Mouse (Mus musculus) limb, embryonic 13.5 days (tissue): ENCODE data around the gene Zfp691. TPM values are rescaled to one million over a fixed set of nuclear protein-coding genes. Genes with fewer than 3 reads are reported as not detected.
A peak's percentile ranks its signal among the peaks of the same experiment; 100 is the strongest.

Experiments
- ATAC-seq: fragments of 200-750 bp; cut with Nextera tagmentation; 2 replicates; pipeline ENCODE4 v1.8.0; 2017; ENCODE audit warnings: low read depth, moderate number of reproducible peaks, moderate TSS enrichment; ENCODE audit not compliant: low FRiP score
- H3K27ac ChIP-seq: fragments of 300-500 bp; sonication (generic); 2 replicates; pipeline ENCODE4 v1.5.1; 2015; ENCODE audit warnings: inconsistent platforms, mild to moderate bottlenecking, moderate library complexity
- H3K27me3 ChIP-seq: fragments of 300-500 bp; sonication (generic); 2 replicates; pipeline ENCODE4 v1.6.1; 2015; ENCODE audit warnings: mild to moderate bottlenecking, inconsistent platforms
- H3K36me3 ChIP-seq: fragments of 300-500 bp; sonication (generic); 2 replicates; pipeline ENCODE4 v1.6.1; 2015; ENCODE audit warnings: inconsistent platforms, mild to moderate bottlenecking, moderate library complexity
- H3K4me1 ChIP-seq: fragments of 300-500 bp; sonication (generic); 2 replicates; pipeline ENCODE4 v1.6.1; 2015; ENCODE audit warnings: inconsistent platforms
- H3K4me2 ChIP-seq: fragments of 300-500 bp; sonication (generic); replicated peaks from 2 replicates; pipeline ENCODE4 v1.6.1; 2015; ENCODE audit warnings: inconsistent platforms, mild to moderate bottlenecking, moderate library complexity
- H3K4me3 ChIP-seq: fragments of 300-500 bp; sonication (generic); 2 replicates; pipeline ENCODE4 v1.5.1; 2015; ENCODE audit warnings: moderate library complexity, mild to moderate bottlenecking, inconsistent platforms
- H3K9ac ChIP-seq: fragments of 300-500 bp; sonication (generic); 2 replicates; pipeline ENCODE4 v1.6.1; 2015; ENCODE audit warnings: mild to moderate bottlenecking, inconsistent platforms
- H3K9me3 ChIP-seq: fragments of 300-500 bp; sonication (generic); 2 replicates; pipeline ENCODE4 v1.6.1; 2016; ENCODE audit warnings: inconsistent platforms
- WGBS: fragments of 180-500 bp; shearing (Covaris S2); methylation state at CpG from one replicate; pipeline ENCODE4 v1.1.7; 2015; 5-methylcytosine and 5-hydroxymethylcytosine counted together
- polyA plus RNA-seq: library from polyadenylated mRNA; unstranded; fragments of >200 nt; fragmentation: Nextera tagmentation; extraction: Ambion mirVana; gene quantifications from 2 replicates; pipeline ENCODE4 v1.2.1, GENCODE M21; 2015

Zfp691 gene
- polyA plus RNA-seq, 1 experiment from 2014 or later, result 9.5 TPM

GRCm38 (mm10) chr4:119162990-119163389 is 11.0 kb downstream of the Zfp691 start:
- H3K4me1 ChIP-seq, result no peaks in the 10 kb centered on the region
- no peak overlapping the region for H3K9ac ChIP-seq
- WGBS, result 62% methylated on average over 4 of the region's 4 CpGs
- H3K36me3 ChIP-seq, result peaks cover 1% of the 10 kb centered on the region; the same call in 1 of the 2 replicates
- H3K27me3 ChIP-seq, result no peaks in the 10 kb centered on the region
- H3K4me2 ChIP-seq, result no peak overlapping the region
- ATAC-seq, result no peak
- no peak overlapping the region for H3K27ac ChIP-seq
- no peaks in the 10 kb centered on the region for H3K9me3 ChIP-seq
- no peak overlapping the region for H3K4me3 ChIP-seq

GRCm38 (mm10) chr4:119161358-119161757 is 12.6 kb downstream of the Zfp691 start:
- Histone ChIP-seq H3K27me3 (no peaks in the 10 kb centered on the region), H3K9ac (no peak overlapping the region), H3K4me2 (no peak overlapping the region), H3K27ac (no peak overlapping the region), H3K36me3 (no peaks in the 10 kb centered on the region), H3K4me1 (no peaks in the 10 kb centered on the region), H3K4me3 (no peak overlapping the region), H3K9me3 (no peaks in the 10 kb centered on the region)
- 76% methylated on average over 3 of the region's 3 CpGs for WGBS
- ATAC-seq, result no peak

GRCm38 (mm10) chr4:119157891-119158290 is 16.1 kb downstream of the Zfp691 start:
- H3K4me3 ChIP-seq, result no peak overlapping the region

GRCm38 (mm10) chr4:119157186-119157585 is 16.8 kb downstream of the Zfp691 start:
- Histone ChIP-seq H3K36me3 (no peaks in the 10 kb centered on the region), H3K27ac (no peak overlapping the region), H3K4me3 (no peak overlapping the region), H3K27me3 (no peaks in the 10 kb centered on the region), H3K4me1 (no peaks in the 10 kb centered on the region), H3K9me3 (no peaks in the 10 kb centered on the region), H3K9ac (no peak overlapping the region), H3K4me2 (no peak overlapping the region)
- ATAC-seq, result no peak
- 35% methylated on average over 2 of the region's 2 CpGs for WGBS

More at GRCm38 (mm10) chr4:119157891-119158290, 16.1 kb downstream of the Zfp691 start:
- no peak overlapping the region for H3K9ac ChIP-seq
- ATAC-seq, result no peak
- 63% methylated on average over 5 of the region's 5 CpGs for WGBS
- no peaks in the 10 kb centered on the region for H3K36me3 ChIP-seq
- H3K27me3 ChIP-seq, result no peaks in the 10 kb centered on the region
- H3K4me1 ChIP-seq, result no peaks in the 10 kb centered on the region
- no peaks in the 10 kb centered on the region for H3K9me3 ChIP-seq
- H3K4me2 ChIP-seq, result no peak overlapping the region
- no peak overlapping the region for H3K27ac ChIP-seq

GRCm38 (mm10) chr4:119148741-119149140 is 25.3 kb downstream of the Zfp691 start:
- Histone ChIP-seq H3K9me3 (peaks cover 4% of the 10 kb centered on the region; the same call in 1 of the 2 replicates), H3K4me2 (no peak overlapping the region), H3K4me3 (no peak overlapping the region), H3K27ac (no peak overlapping the region), H3K36me3 (no peaks in the 10 kb centered on the region), H3K4me1 (no peaks in the 10 kb centered on the region), H3K9ac (no peak overlapping the region), H3K27me3 (no peaks in the 10 kb centered on the region)
- no peak for ATAC-seq
- 85% methylated on average over 11 of the region's 11 CpGs for WGBS

- Histone ChIP-seq H3K4me2 (no peak overlapping the region), H3K9ac (no peak overlapping the region), H3K4me1 (no peaks in the 10 kb centered on the region), H3K27ac (no peak overlapping the region), H3K9me3 (peaks cover 4% of the 10 kb centered on the region; the same call in 1 of the 2 replicates), H3K27me3 (no peaks in the 10 kb centered on the region), H3K36me3 (no peaks in the 10 kb centered on the region), H3K4me3 (no peak overlapping the region)
- WGBS, result 75% methylated on average over 5 of the region's 5 CpGs
- ATAC-seq, result no peak
Observed at GRCm38 (mm10) chr4:119147347-119147746, 26.6 kb downstream of the Zfp691 start.

GRCm38 (mm10) chr4:119146816-119147215 is 27.2 kb downstream of the Zfp691 start:
- no peak for ATAC-seq
- H3K4me3 ChIP-seq, result no peak overlapping the region
- no peaks in the 10 kb centered on the region for H3K4me1 ChIP-seq
- H3K4me2 ChIP-seq, result no peak overlapping the region
- H3K36me3 ChIP-seq, result no peaks in the 10 kb centered on the region
- H3K9ac ChIP-seq, result no peak overlapping the region
- H3K27me3 ChIP-seq, result no peaks in the 10 kb centered on the region
- no peak overlapping the region for H3K27ac ChIP-seq
- peaks cover 4% of the 10 kb centered on the region; the same call in 1 of the 2 replicates for H3K9me3 ChIP-seq
- 89% methylated on average over 7 of the region's 7 CpGs for WGBS

- Histone ChIP-seq H3K4me2 (peak overlapping the region; percentile 55), H3K4me1 (peaks cover 9% of the 10 kb centered on the region; the same call in 1 of the 2 replicates), H3K9ac (peak overlapping the region; percentile 43; the same call in 1 of the 2 replicates), H3K36me3 (peaks cover 7% of the 10 kb centered on the region), H3K27me3 (no peaks in the 10 kb centered on the region), H3K9me3 (peaks cover 4% of the 10 kb centered on the region; the same call in 1 of the 2 replicates), H3K27ac (no peak overlapping the region; the same call in 1 of the 2 replicates), H3K4me3 (peak overlapping the region; percentile 29)
- WGBS, result 25% methylated on average over 24 of the region's 24 CpGs
- ATAC-seq, result peak; percentile 79; the same call in 1 of the 2 replicates
Observed at GRCm38 (mm10) chr4:119142230-119142871, 31.6 kb downstream of the Zfp691 start.

GRCm38 (mm10) chr4:119141191-119141590 is 32.8 kb downstream of the Zfp691 start:
- Histone ChIP-seq H3K27ac (no peak overlapping the region), H3K4me2 (no peak overlapping the region), H3K36me3 (peaks cover 18% of the 10 kb centered on the region), H3K9me3 (peaks cover 4% of the 10 kb centered on the region; the same call in 1 of the 2 replicates), H3K4me3 (no peak overlapping the region), H3K9ac (no peak overlapping the region), H3K4me1 (peaks cover 9% of the 10 kb centered on the region; the same call in 1 of the 2 replicates), H3K27me3 (no peaks in the 10 kb centered on the region)
- ATAC-seq, result no peak
- 65% methylated on average over 10 of the region's 10 CpGs for WGBS

GRCm38 (mm10) chr4:119140126-119140525 is 33.9 kb downstream of the Zfp691 start:
- 56% methylated on average over 3 of the region's 3 CpGs for WGBS
- H3K27ac ChIP-seq, result no peak overlapping the region
- no peak overlapping the region for H3K9ac ChIP-seq
- no peaks in the 10 kb centered on the region for H3K27me3 ChIP-seq
- no peak overlapping the region for H3K4me2 ChIP-seq
- H3K4me1 ChIP-seq, result peaks cover 9% of the 10 kb centered on the region; the same call in 1 of the 2 replicates
- peaks cover 29% of the 10 kb centered on the region for H3K36me3 ChIP-seq
- H3K9me3 ChIP-seq, result peaks cover 4% of the 10 kb centered on the region; the same call in 1 of the 2 replicates
- ATAC-seq, result no peak
- no peak overlapping the region for H3K4me3 ChIP-seq

- Histone ChIP-seq H3K4me1 (peaks cover 9% of the 10 kb centered on the region; the same call in 1 of the 2 replicates), H3K9me3 (no peaks in the 10 kb centered on the region), H3K27me3 (no peaks in the 10 kb centered on the region), H3K4me2 (peak overlapping the region; percentile 49; the same call in 1 of the 2 replicates), H3K9ac (no peak overlapping the region), H3K4me3 (no peak overlapping the region), H3K36me3 (peaks cover 43% of the 10 kb centered on the region), H3K27ac (no peak overlapping the region)
- no peak for ATAC-seq
- WGBS, result 65% methylated on average over 8 of the region's 8 CpGs
Observed at GRCm38 (mm10) chr4:119138776-119139175, 35.2 kb downstream of the Zfp691 start.

GRCm38 (mm10) chr4:119138171-119138570 is 35.8 kb downstream of the Zfp691 start:
- Histone ChIP-seq H3K9ac (peak overlapping the region; percentile 55), H3K27me3 (no peaks in the 10 kb centered on the region), H3K9me3 (no peaks in the 10 kb centered on the region), H3K4me3 (peak overlapping the region; percentile 2; the same call in 1 of the 2 replicates), H3K4me1 (peaks cover 9% of the 10 kb centered on the region; the same call in 1 of the 2 replicates), H3K4me2 (peak overlapping the region; percentile 49), H3K36me3 (peaks cover 49% of the 10 kb centered on the region), H3K27ac (no peak overlapping the region)
- 10% methylated on average over 18 of the region's 18 CpGs for WGBS
- ATAC-seq, result peak; percentile 59
